Mouse (Mus musculus): ENCODE data around the gene Snx4. TPM values are rescaled to one million over a fixed set of nuclear protein-coding genes. Genes with fewer than 3 reads are reported as not detected.

Snx4 gene
- polyA plus RNA-seq (2014; fragmentation: Illumina TruSeq; extraction: RNeasy Lipid Tissue Mini Kit (QIAGEN cat#74804); ENCODE audit: low read depth, low replicate concordance), result 72.4 TPM

DNA sequence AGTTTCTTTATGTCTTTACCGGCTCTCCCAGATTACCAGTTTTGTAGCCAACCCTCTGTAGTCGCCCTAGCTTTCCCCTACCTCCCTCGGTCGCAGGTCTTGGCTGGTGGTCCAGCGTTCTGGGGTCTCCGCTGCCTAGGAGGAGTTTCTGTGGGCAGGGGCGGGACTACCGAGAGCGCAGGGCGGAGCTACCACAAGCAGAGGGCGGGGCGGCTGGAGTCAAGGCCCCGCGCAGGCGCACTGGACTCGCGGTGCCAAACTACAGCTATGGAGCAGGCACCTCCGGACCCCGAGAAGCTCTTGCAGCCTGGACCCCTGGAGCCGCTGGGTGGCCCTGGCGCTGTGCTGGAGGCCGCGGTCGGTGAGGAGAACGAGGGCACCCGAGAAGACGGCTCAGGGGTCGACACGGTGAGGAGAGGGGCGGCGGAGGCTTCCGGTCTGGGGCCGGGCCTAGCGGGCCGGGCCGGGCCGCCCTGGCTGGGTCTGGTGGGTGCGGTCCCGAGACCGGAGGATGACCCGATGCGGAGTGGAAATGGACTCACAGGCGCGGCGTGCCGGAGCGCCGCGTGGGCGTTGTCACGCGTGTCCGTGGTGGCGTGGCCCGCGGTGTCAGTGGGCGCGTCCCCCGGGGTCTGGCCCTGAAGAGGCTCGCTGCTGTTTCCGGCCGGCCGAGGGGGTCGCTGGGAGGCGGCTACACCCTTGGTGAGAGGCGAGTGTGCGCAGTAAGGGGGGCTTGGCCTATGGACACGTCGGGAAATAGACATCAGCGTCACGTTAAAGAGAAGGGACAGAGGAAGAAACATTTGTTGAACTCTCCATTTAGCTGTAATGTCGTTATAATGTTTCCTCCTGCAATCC, at the start of gene Snx4:
Gene Snx4 (plus strand): TSS at position 249 of the 858 bp plus-strand sequence.

Other genes with a start within 250 kb of the Snx4 start
- 5.9 TPM for gene Iqcg, start 195.2 kb upstream of the Snx4 start, polyA plus RNA-seq (2014; fragmentation: Illumina TruSeq; extraction: RNeasy Lipid Tissue Mini Kit (QIAGEN cat#74804); ENCODE audit: low read depth, low replicate concordance)
- 824 TPM for gene Rpl35a, start 195.0 kb upstream of the Snx4 start, polyA plus RNA-seq (2014; fragmentation: Illumina TruSeq; extraction: RNeasy Lipid Tissue Mini Kit (QIAGEN cat#74804); ENCODE audit: low read depth, low replicate concordance)
- 1.9 TPM for gene Lmln, start 188.9 kb upstream of the Snx4 start, polyA plus RNA-seq (2014; fragmentation: Illumina TruSeq; extraction: RNeasy Lipid Tissue Mini Kit (QIAGEN cat#74804); ENCODE audit: low read depth, low replicate concordance)
- gene Osbpl11, start 66.4 kb upstream of the Snx4 start, polyA plus RNA-seq (2014; fragmentation: Illumina TruSeq; extraction: RNeasy Lipid Tissue Mini Kit (QIAGEN cat#74804); ENCODE audit: low read depth, low replicate concordance), result 13.3 TPM
- 50.1 TPM for gene Zfp148, start 129.4 kb downstream of the Snx4 start, polyA plus RNA-seq (2014; fragmentation: Illumina TruSeq; extraction: RNeasy Lipid Tissue Mini Kit (QIAGEN cat#74804); ENCODE audit: low read depth, low replicate concordance)